Mouse (Mus musculus): ENCODE results near the gene Wdr45. TPM values are rescaled to one million over a fixed set of nuclear protein-coding genes. Genes with fewer than 3 reads are reported as not detected.
"Not testable (repeated sequence)": the region's sequence is repeated elsewhere in the genome, so short reads cannot be mapped to it uniquely, and the experiment has no call there.

The Wdr45 gene
- polyA plus RNA-seq (2014; fragmentation: Nextera tagmentation; extraction: Ambion mirVana) = 13.7 and 15.2 TPM in 2 replicates

- not testable (repeated sequence) for H3K27ac ChIP-seq (ENCODE audit: low read depth, low read length); H3K9me3 ChIP-seq (ENCODE audit: control insufficient read depth, low read length); H3K27me3 ChIP-seq (replicated peaks; ENCODE audit: control insufficient read depth, insufficient read depth, low read length); H3K9ac ChIP-seq (ENCODE audit: low read depth, low read length); H3K4me1 ChIP-seq (replicated peaks; ENCODE audit: control insufficient read depth, insufficient read depth, low read length); H3K36me3 ChIP-seq (ENCODE audit: control insufficient read depth, insufficient read depth, low read length)
- DNase-seq (ENCODE audit: low spot score) (peak; percentile 71), ATAC-seq (replicated peaks; ENCODE audit: low FRiP score) (peak; percentile 94)
- WGBS = 13% methylated on average over 33 of the region's 60 CpGs
- Histone ChIP-seq H3K4me3 (ENCODE audit: low read depth, low read length) (peak within 1 kb of the TSS; percentile 44), H3K4me2 (peak within 1 kb of the TSS; percentile 60)
These were observed at the start of gene Wdr45 for GRCm38 (mm10) chrX:7714135-7714899. Wdr45 (plus strand) TSS chrX:7714333.

- ATAC-seq (replicated peaks; ENCODE audit: low FRiP score) (no peak), DNase-seq (ENCODE audit: low spot score) (no peak)
- H3K9me3 ChIP-seq (ENCODE audit: control insufficient read depth, low read length) = no peaks in the 10 kb centered on the region
- no peak overlapping the region for H3K4me3 ChIP-seq (ENCODE audit: low read depth, low read length)
- no peaks in the 10 kb centered on the region for H3K4me1 ChIP-seq (replicated peaks; ENCODE audit: control insufficient read depth, insufficient read depth, low read length)
- no peaks in the 10 kb centered on the region for H3K27me3 ChIP-seq (replicated peaks; ENCODE audit: control insufficient read depth, insufficient read depth, low read length)
- no peaks in the 10 kb centered on the region for H3K36me3 ChIP-seq (ENCODE audit: control insufficient read depth, insufficient read depth, low read length)
- no peak overlapping the region for H3K4me2 ChIP-seq
- 94% methylated on average over 11 of the region's 11 CpGs for WGBS
- H3K27ac ChIP-seq (ENCODE audit: low read depth, low read length) = no peak overlapping the region
- H3K9ac ChIP-seq (ENCODE audit: low read depth, low read length) = no peak overlapping the region
These were observed 49.3 kb upstream of the Wdr45 start for GRCm38 (mm10) chrX:7664791-7665190.

GRCm38 (mm10) chrX:7665739-7666502, 48.2 kb upstream of the Wdr45 start:
- DNase-seq (ENCODE audit: low spot score) (no peak), ATAC-seq (replicated peaks; ENCODE audit: low FRiP score) (no peak)
- H3K4me3 ChIP-seq (ENCODE audit: low read depth, low read length) = no peak overlapping the region
- 74% methylated on average over 21 of the region's 21 CpGs for WGBS
- H3K9me3 ChIP-seq (ENCODE audit: control insufficient read depth, low read length) = no peaks in the 10 kb centered on the region
- H3K36me3 ChIP-seq (ENCODE audit: control insufficient read depth, insufficient read depth, low read length) = no peaks in the 10 kb centered on the region
- no peak overlapping the region for H3K4me2 ChIP-seq
- no peaks in the 10 kb centered on the region for H3K4me1 ChIP-seq (replicated peaks; ENCODE audit: control insufficient read depth, insufficient read depth, low read length)
- H3K27ac ChIP-seq (ENCODE audit: low read depth, low read length) = no peak overlapping the region
- no peak overlapping the region for H3K9ac ChIP-seq (ENCODE audit: low read depth, low read length)
- H3K27me3 ChIP-seq (replicated peaks; ENCODE audit: control insufficient read depth, insufficient read depth, low read length) = no peaks in the 10 kb centered on the region

- 19% methylated on average over 15 of the region's 19 CpGs for WGBS
- no peaks in the 10 kb centered on the region; the same call in 1 of the 2 replicates for H3K4me1 ChIP-seq (replicated peaks; ENCODE audit: control insufficient read depth, insufficient read depth, low read length)
- peak overlapping the region; percentile 59 for H3K9ac ChIP-seq (ENCODE audit: low read depth, low read length)
- ATAC-seq (replicated peaks; ENCODE audit: low FRiP score) (peak; percentile 60), DNase-seq (ENCODE audit: low spot score) (no peak)
- peak overlapping the region; percentile 54 for H3K4me3 ChIP-seq (ENCODE audit: low read depth, low read length)
- no peaks in the 10 kb centered on the region for H3K36me3 ChIP-seq (ENCODE audit: control insufficient read depth, insufficient read depth, low read length)
- no peak overlapping the region for H3K27ac ChIP-seq (ENCODE audit: low read depth, low read length)
- peak overlapping the region; percentile 76 for H3K4me2 ChIP-seq
- no peaks in the 10 kb centered on the region for H3K9me3 ChIP-seq (ENCODE audit: control insufficient read depth, low read length)
- no peaks in the 10 kb centered on the region for H3K27me3 ChIP-seq (replicated peaks; ENCODE audit: control insufficient read depth, insufficient read depth, low read length)
These were observed 43.7 kb upstream of the Wdr45 start for GRCm38 (mm10) chrX:7670390-7670881.

- WGBS = 12% methylated on average over 33 of the region's 36 CpGs
- peak; percentile 27 for ATAC-seq (replicated peaks; ENCODE audit: low FRiP score)
- H3K9ac ChIP-seq (ENCODE audit: low read depth, low read length) = peak within 1 kb of the TSS; percentile 59
- H3K9me3 ChIP-seq (ENCODE audit: control insufficient read depth, low read length) = no peaks in the 10 kb centered on the region
- H3K4me3 ChIP-seq (ENCODE audit: low read depth, low read length) = peak within 1 kb of the TSS; percentile 54
- H3K27me3 ChIP-seq (replicated peaks; ENCODE audit: control insufficient read depth, insufficient read depth, low read length) = no peaks in the 10 kb centered on the region
- peak within 1 kb of the TSS; percentile 76 for H3K4me2 ChIP-seq
- no peak within 1 kb of the TSS for H3K27ac ChIP-seq (ENCODE audit: low read depth, low read length)
- peak; percentile 40 for DNase-seq (ENCODE audit: low spot score)
- no peaks in the 10 kb centered on the region for H3K36me3 ChIP-seq (ENCODE audit: control insufficient read depth, insufficient read depth, low read length)
- H3K4me1 ChIP-seq (replicated peaks; ENCODE audit: control insufficient read depth, insufficient read depth, low read length) = no peaks in the 10 kb centered on the region; the same call in 1 of the 2 replicates
These were observed 43.1 kb upstream of the Wdr45 start, which contains the start of gene Plp2 for GRCm38 (mm10) chrX:7670921-7671623. Plp2 (minus strand) TSS chrX:7671390.

GRCm38 (mm10) chrX:7672739-7673138, 41.4 kb upstream of the Wdr45 start:
- Histone ChIP-seq H3K9ac (ENCODE audit: low read depth, low read length) (no peak overlapping the region), H3K27ac (ENCODE audit: low read depth, low read length) (no peak overlapping the region), H3K9me3 (ENCODE audit: control insufficient read depth, low read length) (no peaks in the 10 kb centered on the region), H3K36me3 (ENCODE audit: control insufficient read depth, insufficient read depth, low read length) (no peaks in the 10 kb centered on the region), H3K4me2 (no peak overlapping the region), H3K27me3 (replicated peaks; ENCODE audit: control insufficient read depth, insufficient read depth, low read length) (no peaks in the 10 kb centered on the region), H3K4me3 (ENCODE audit: low read depth, low read length) (no peak overlapping the region), H3K4me1 (replicated peaks; ENCODE audit: control insufficient read depth, insufficient read depth, low read length) (no peaks in the 10 kb centered on the region; the same call in 1 of the 2 replicates)
- DNase-seq (ENCODE audit: low spot score) (no peak), ATAC-seq (replicated peaks; ENCODE audit: low FRiP score) (no peak)
- 31% methylated on average over 6 of the region's 6 CpGs for WGBS

- Histone ChIP-seq H3K36me3 (ENCODE audit: control insufficient read depth, insufficient read depth, low read length) (no peaks in the 10 kb centered on the region), H3K27ac (ENCODE audit: low read depth, low read length) (peak overlapping the region; percentile 19; the same call in 1 of the 2 replicates), H3K27me3 (replicated peaks; ENCODE audit: control insufficient read depth, insufficient read depth, low read length) (no peaks in the 10 kb centered on the region), H3K4me2 (peak overlapping the region; percentile 66), H3K9me3 (ENCODE audit: control insufficient read depth, low read length) (no peaks in the 10 kb centered on the region), H3K9ac (ENCODE audit: low read depth, low read length) (no peak overlapping the region; the same call in 1 of the 2 replicates), H3K4me3 (ENCODE audit: low read depth, low read length) (peak overlapping the region; percentile 34; the same call in 1 of the 2 replicates), H3K4me1 (replicated peaks; ENCODE audit: control insufficient read depth, insufficient read depth, low read length) (no peaks in the 10 kb centered on the region; the same call in 1 of the 2 replicates)
- 28% methylated on average over 12 of the region's 12 CpGs for WGBS
- ATAC-seq (replicated peaks; ENCODE audit: low FRiP score) (no peak; the same call in 1 of the 2 replicates), DNase-seq (ENCODE audit: low spot score) (no peak)
These were observed 40.4 kb upstream of the Wdr45 start for GRCm38 (mm10) chrX:7673578-7674281.
